Mouse (Mus musculus): ENCODE measurements around the gene Srd5a1. TPM values are rescaled to one million over a fixed set of nuclear protein-coding genes. Genes with fewer than 3 reads are reported as not detected.

Gene Srd5a1
- polyA plus RNA-seq, 1 experiment from 2014 or later: 32.3 TPM

- Histone ChIP-seq H3K4me1 (ENCODE audit: control insufficient read depth, insufficient read depth, low read length) (no peaks in the 10 kb centered on the region), H3K4me2 (ENCODE audit: low read length) (no peak overlapping the region)
Measured at GRCm38 (mm10) chr13:69593453-69593852, 17.8 kb downstream of the Srd5a1 start.

GRCm38 (mm10) chr13:69592226-69592625 lies 19.0 kb downstream of the Srd5a1 start:
- Histone ChIP-seq H3K4me3 (ENCODE audit: low read depth, low read length) (no peak overlapping the region), H3K27me3 (ENCODE audit: control insufficient read depth, insufficient read depth, low read depth, low read length) (no peaks in the 10 kb centered on the region), H3K36me3 (ENCODE audit: control insufficient read depth, insufficient read depth, low read length) (no peaks in the 10 kb centered on the region), H3K9me3 (replicated peaks; ENCODE audit: control insufficient read depth, low read length, poor library complexity, severe bottlenecking) (no peaks in the 10 kb centered on the region), H3K27ac (ENCODE audit: low read length) (no peak overlapping the region), H3K4me2 (ENCODE audit: low read length) (no peak overlapping the region), H3K9ac (ENCODE audit: low read depth, low read length) (no peak overlapping the region), H3K4me1 (ENCODE audit: control insufficient read depth, insufficient read depth, low read length) (no peaks in the 10 kb centered on the region)
- ATAC-seq: no peak
- 84% methylated on average over 8 of the region's 8 CpGs for WGBS

More at GRCm38 (mm10) chr13:69593453-69593852, 17.8 kb downstream of the Srd5a1 start:
- no peak overlapping the region for H3K27ac ChIP-seq (ENCODE audit: low read length)
- WGBS: 84% methylated on average over 8 of the region's 8 CpGs
- ATAC-seq: no peak
- H3K36me3 ChIP-seq (ENCODE audit: control insufficient read depth, insufficient read depth, low read length): no peaks in the 10 kb centered on the region
- H3K9me3 ChIP-seq (replicated peaks; ENCODE audit: control insufficient read depth, low read length, poor library complexity, severe bottlenecking): no peaks in the 10 kb centered on the region
- H3K4me3 ChIP-seq (ENCODE audit: low read depth, low read length): no peak overlapping the region
- H3K9ac ChIP-seq (ENCODE audit: low read depth, low read length): no peak overlapping the region
- no peaks in the 10 kb centered on the region for H3K27me3 ChIP-seq (ENCODE audit: control insufficient read depth, insufficient read depth, low read depth, low read length)

GRCm38 (mm10) chr13:69591338-69591737 lies 19.9 kb downstream of the Srd5a1 start:
- Histone ChIP-seq H3K27ac (ENCODE audit: low read length) (no peak overlapping the region), H3K4me2 (ENCODE audit: low read length) (no peak overlapping the region), H3K36me3 (ENCODE audit: control insufficient read depth, insufficient read depth, low read length) (no peaks in the 10 kb centered on the region), H3K4me1 (ENCODE audit: control insufficient read depth, insufficient read depth, low read length) (no peaks in the 10 kb centered on the region), H3K9me3 (replicated peaks; ENCODE audit: control insufficient read depth, low read length, poor library complexity, severe bottlenecking) (no peaks in the 10 kb centered on the region), H3K4me3 (ENCODE audit: low read depth, low read length) (no peak overlapping the region), H3K27me3 (ENCODE audit: control insufficient read depth, insufficient read depth, low read depth, low read length) (no peaks in the 10 kb centered on the region), H3K9ac (ENCODE audit: low read depth, low read length) (no peak overlapping the region)
- 98% methylated on average over 5 of the region's 5 CpGs for WGBS
- no peak for ATAC-seq

- Histone ChIP-seq H3K4me2 (ENCODE audit: low read length) (no peak overlapping the region), H3K36me3 (ENCODE audit: control insufficient read depth, insufficient read depth, low read length) (no peaks in the 10 kb centered on the region), H3K4me3 (ENCODE audit: low read depth, low read length) (no peak overlapping the region), H3K27ac (ENCODE audit: low read length) (no peak overlapping the region), H3K4me1 (ENCODE audit: control insufficient read depth, insufficient read depth, low read length) (no peaks in the 10 kb centered on the region), H3K9ac (ENCODE audit: low read depth, low read length) (no peak overlapping the region), H3K27me3 (ENCODE audit: control insufficient read depth, insufficient read depth, low read depth, low read length) (no peaks in the 10 kb centered on the region), H3K9me3 (replicated peaks; ENCODE audit: control insufficient read depth, low read length, poor library complexity, severe bottlenecking) (no peaks in the 10 kb centered on the region)
- WGBS: 72% methylated on average over 6 of the region's 6 CpGs
- ATAC-seq: no peak
Measured at GRCm38 (mm10) chr13:69588263-69588662, 23.0 kb downstream of the Srd5a1 start.

- WGBS: 85% methylated on average over 3 of the region's 3 CpGs
- H3K27ac ChIP-seq (ENCODE audit: low read length): no peak overlapping the region
- H3K9ac ChIP-seq (ENCODE audit: low read depth, low read length): no peak overlapping the region
- H3K4me3 ChIP-seq (ENCODE audit: low read depth, low read length): no peak overlapping the region
- H3K27me3 ChIP-seq (ENCODE audit: control insufficient read depth, insufficient read depth, low read depth, low read length): no peaks in the 10 kb centered on the region
- no peaks in the 10 kb centered on the region for H3K36me3 ChIP-seq (ENCODE audit: control insufficient read depth, insufficient read depth, low read length)
- no peaks in the 10 kb centered on the region for H3K4me1 ChIP-seq (ENCODE audit: control insufficient read depth, insufficient read depth, low read length)
- H3K4me2 ChIP-seq (ENCODE audit: low read length): no peak overlapping the region
- no peaks in the 10 kb centered on the region for H3K9me3 ChIP-seq (replicated peaks; ENCODE audit: control insufficient read depth, low read length, poor library complexity, severe bottlenecking)
- no peak for ATAC-seq
Measured at GRCm38 (mm10) chr13:69587849-69588248, 23.4 kb downstream of the Srd5a1 start.

GRCm38 (mm10) chr13:69586337-69586736 lies 24.9 kb downstream of the Srd5a1 start:
- no peaks in the 10 kb centered on the region for H3K9me3 ChIP-seq (replicated peaks; ENCODE audit: control insufficient read depth, low read length, poor library complexity, severe bottlenecking)
- no peak overlapping the region for H3K4me3 ChIP-seq (ENCODE audit: low read depth, low read length)
- H3K27me3 ChIP-seq (ENCODE audit: control insufficient read depth, insufficient read depth, low read depth, low read length): no peaks in the 10 kb centered on the region
- H3K36me3 ChIP-seq (ENCODE audit: control insufficient read depth, insufficient read depth, low read length): no peaks in the 10 kb centered on the region
- H3K4me1 ChIP-seq (ENCODE audit: control insufficient read depth, insufficient read depth, low read length): no peaks in the 10 kb centered on the region
- H3K27ac ChIP-seq (ENCODE audit: low read length): no peak overlapping the region
- no peak overlapping the region for H3K4me2 ChIP-seq (ENCODE audit: low read length)
- WGBS: 44% methylated on average over 10 of the region's 10 CpGs
- ATAC-seq: no peak
- no peak overlapping the region for H3K9ac ChIP-seq (ENCODE audit: low read depth, low read length)

GRCm38 (mm10) chr13:69585828-69586227 lies 25.4 kb downstream of the Srd5a1 start:
- H3K4me2 ChIP-seq (ENCODE audit: low read length): no peak overlapping the region
- H3K4me1 ChIP-seq (ENCODE audit: control insufficient read depth, insufficient read depth, low read length): no peaks in the 10 kb centered on the region
- H3K9ac ChIP-seq (ENCODE audit: low read depth, low read length): no peak overlapping the region
- no peaks in the 10 kb centered on the region for H3K27me3 ChIP-seq (ENCODE audit: control insufficient read depth, insufficient read depth, low read depth, low read length)
- H3K4me3 ChIP-seq (ENCODE audit: low read depth, low read length): no peak overlapping the region
- no peak overlapping the region for H3K27ac ChIP-seq (ENCODE audit: low read length)
- H3K9me3 ChIP-seq (replicated peaks; ENCODE audit: control insufficient read depth, low read length, poor library complexity, severe bottlenecking): no peaks in the 10 kb centered on the region
- no peaks in the 10 kb centered on the region for H3K36me3 ChIP-seq (ENCODE audit: control insufficient read depth, insufficient read depth, low read length)
- 66% methylated on average over 6 of the region's 6 CpGs for WGBS
- ATAC-seq: no peak

GRCm38 (mm10) chr13:69583591-69583990 lies 27.7 kb downstream of the Srd5a1 start:
- H3K36me3 ChIP-seq (ENCODE audit: control insufficient read depth, insufficient read depth, low read length): no peaks in the 10 kb centered on the region
- H3K4me1 ChIP-seq (ENCODE audit: control insufficient read depth, insufficient read depth, low read length): no peaks in the 10 kb centered on the region
- no peak overlapping the region for H3K4me3 ChIP-seq (ENCODE audit: low read depth, low read length)
- ATAC-seq: no peak
- H3K9me3 ChIP-seq (replicated peaks; ENCODE audit: control insufficient read depth, low read length, poor library complexity, severe bottlenecking): no peaks in the 10 kb centered on the region
- H3K27me3 ChIP-seq (ENCODE audit: control insufficient read depth, insufficient read depth, low read depth, low read length): no peaks in the 10 kb centered on the region
- H3K27ac ChIP-seq (ENCODE audit: low read length): no peak overlapping the region
- no peak overlapping the region for H3K4me2 ChIP-seq (ENCODE audit: low read length)
- 86% methylated on average over 6 of the region's 6 CpGs for WGBS
- no peak overlapping the region for H3K9ac ChIP-seq (ENCODE audit: low read depth, low read length)

GRCm38 (mm10) chr13:69582411-69582810 lies 28.8 kb downstream of the Srd5a1 start:
- WGBS: 94% methylated on average over 6 of the region's 6 CpGs

More at GRCm38 (mm10) chr13:69582411-69582810, 28.8 kb downstream of the Srd5a1 start:
- H3K4me1 ChIP-seq (ENCODE audit: control insufficient read depth, insufficient read depth, low read length): no peaks in the 10 kb centered on the region
- no peaks in the 10 kb centered on the region for H3K9me3 ChIP-seq (replicated peaks; ENCODE audit: control insufficient read depth, low read length, poor library complexity, severe bottlenecking)
- H3K27ac ChIP-seq (ENCODE audit: low read length): no peak overlapping the region
- no peak overlapping the region for H3K4me3 ChIP-seq (ENCODE audit: low read depth, low read length)
- no peaks in the 10 kb centered on the region for H3K27me3 ChIP-seq (ENCODE audit: control insufficient read depth, insufficient read depth, low read depth, low read length)
- no peaks in the 10 kb centered on the region for H3K36me3 ChIP-seq (ENCODE audit: control insufficient read depth, insufficient read depth, low read length)
- H3K9ac ChIP-seq (ENCODE audit: low read depth, low read length): no peak overlapping the region
- no peak overlapping the region for H3K4me2 ChIP-seq (ENCODE audit: low read length)
- no peak for ATAC-seq
